Mouse (Mus musculus) midbrain, embryonic 16.5 days (tissue): ENCODE measurements around the gene Tbc1d8. TPM values are rescaled to one million over a fixed set of nuclear protein-coding genes. Genes with fewer than 3 reads are reported as not detected.
A peak's percentile ranks its signal among the peaks of the same experiment; 100 is the strongest.

Experiments
- ATAC-seq: fragments of 200-750 bp; cut with Nextera tagmentation; 2 replicates; pipeline ENCODE4 v1.8.0; 2017; ENCODE audit warnings: moderate TSS enrichment
- H3K27ac ChIP-seq: fragments of 300-500 bp; sonication (generic); 2 replicates; pipeline ENCODE4 v1.5.1; 2014; ENCODE audit warnings: mild to moderate bottlenecking, low read length, mixed read lengths
- H3K27me3 ChIP-seq: fragments of 300-500 bp; sonication (generic); 2 replicates; pipeline ENCODE4 v1.6.1; 2014; ENCODE audit warnings: low read depth, low read length, mixed read lengths; ENCODE audit not compliant: control insufficient read depth, insufficient read depth
- H3K36me3 ChIP-seq: fragments of 300-500 bp; sonication (generic); 2 replicates; pipeline ENCODE4 v1.6.1; 2014; ENCODE audit warnings: mild to moderate bottlenecking, low read length, moderate library complexity, mixed read lengths; ENCODE audit not compliant: control insufficient read depth, insufficient read depth
- H3K4me1 ChIP-seq: fragments of 300-500 bp; sonication (generic); 2 replicates; pipeline ENCODE4 v1.6.1; 2014; ENCODE audit warnings: mild to moderate bottlenecking, low read length, mixed read lengths; ENCODE audit not compliant: control insufficient read depth, insufficient read depth
- H3K4me2 ChIP-seq: fragments of 300-500 bp; sonication (generic); 2 replicates; pipeline ENCODE4 v1.6.1; 2014; ENCODE audit warnings: mild to moderate bottlenecking, low read length, mixed read lengths
- H3K4me3 ChIP-seq: fragments of 300-500 bp; sonication (generic); 2 replicates; pipeline ENCODE4 v1.5.1; 2014; ENCODE audit warnings: low read depth, mild to moderate bottlenecking, low read length, moderate library complexity, mixed read lengths
- H3K9ac ChIP-seq: fragments of 300-500 bp; sonication (generic); 2 replicates; pipeline ENCODE4 v1.6.1; 2014; ENCODE audit warnings: low read depth, low read length, mixed read lengths
- H3K9me3 ChIP-seq: fragments of 300-500 bp; sonication (generic); replicated peaks from 2 replicates; pipeline ENCODE4 v1.6.1; 2014; ENCODE audit warnings: mild to moderate bottlenecking, low read length, mixed read lengths; ENCODE audit not compliant: control insufficient read depth, poor library complexity, severe bottlenecking
- WGBS: fragments of 180-500 bp; shearing (Covaris S2); extraction: QIAGEN DNeasy Blood & Tissue Kit; methylation state at CpG from one replicate; pipeline ENCODE4 v1.1.7; 2014; 5-methylcytosine and 5-hydroxymethylcytosine counted together
- polyA plus RNA-seq: library from polyadenylated mRNA; unstranded; fragments of >200 nt; fragmentation: Nextera tagmentation; extraction: Ambion mirVana; gene quantifications from 2 replicates; pipeline ENCODE4 v1.2.1, GENCODE M21; 2015

Gene Tbc1d8
- polyA plus RNA-seq, 1 experiment from 2014 or later: 12.6 TPM

- ATAC-seq: 0 out of 2 replicates have a peak, but pooled peaks have one; percentile 15
- H3K4me3 ChIP-seq: peak overlapping the region; percentile 29
- peak overlapping the region; percentile 59 for H3K4me2 ChIP-seq
- 32% methylated on average over 24 of the region's 24 CpGs for WGBS
- no peaks in the 10 kb centered on the region for H3K9me3 ChIP-seq
- no peaks in the 10 kb centered on the region for H3K36me3 ChIP-seq
- H3K27me3 ChIP-seq: no peaks in the 10 kb centered on the region
- no peak overlapping the region for H3K27ac ChIP-seq
- H3K9ac ChIP-seq: peak overlapping the region; percentile 32; the same call in 1 of the 2 replicates
- peaks cover 9% of the 10 kb centered on the region for H3K4me1 ChIP-seq
Observed at GRCm38 (mm10) chr1:39361754-39362514, 116.6 kb downstream of the Tbc1d8 start.

GRCm38 (mm10) chr1:39349427-39349826, 129.1 kb downstream of the Tbc1d8 start:
- Histone ChIP-seq H3K9me3 (peaks cover 2% of the 10 kb centered on the region; the same call in 1 of the 2 replicates), H3K9ac (no peak overlapping the region), H3K27ac (no peak overlapping the region), H3K36me3 (no peaks in the 10 kb centered on the region), H3K4me3 (no peak overlapping the region), H3K4me1 (no peaks in the 10 kb centered on the region), H3K27me3 (no peaks in the 10 kb centered on the region), H3K4me2 (no peak overlapping the region)
- 88% methylated on average over 7 of the region's 7 CpGs for WGBS
- ATAC-seq: no peak

- no peak overlapping the region for H3K27ac ChIP-seq
- H3K4me3 ChIP-seq: no peak overlapping the region
- H3K4me2 ChIP-seq: no peak overlapping the region
- no peak overlapping the region for H3K9ac ChIP-seq
- H3K36me3 ChIP-seq: no peaks in the 10 kb centered on the region
- no peaks in the 10 kb centered on the region for H3K27me3 ChIP-seq
- no peaks in the 10 kb centered on the region for H3K4me1 ChIP-seq
- ATAC-seq: no peak
- H3K9me3 ChIP-seq: peaks cover 2% of the 10 kb centered on the region; the same call in 1 of the 2 replicates
- 92% methylated on average over 1 of the region's 1 CpGs for WGBS
Observed at GRCm38 (mm10) chr1:39349001-39349400, 129.6 kb downstream of the Tbc1d8 start.

GRCm38 (mm10) chr1:39344981-39345600, 133.5 kb downstream of the Tbc1d8 start:
- Histone ChIP-seq H3K9me3 (no peaks in the 10 kb centered on the region), H3K9ac (no peak overlapping the region), H3K27ac (no peak overlapping the region), H3K4me2 (no peak overlapping the region), H3K36me3 (no peaks in the 10 kb centered on the region), H3K4me1 (no peaks in the 10 kb centered on the region), H3K4me3 (no peak overlapping the region), H3K27me3 (no peaks in the 10 kb centered on the region)
- ATAC-seq: no peak
- WGBS: 58% methylated on average over 21 of the region's 21 CpGs

DNA sequence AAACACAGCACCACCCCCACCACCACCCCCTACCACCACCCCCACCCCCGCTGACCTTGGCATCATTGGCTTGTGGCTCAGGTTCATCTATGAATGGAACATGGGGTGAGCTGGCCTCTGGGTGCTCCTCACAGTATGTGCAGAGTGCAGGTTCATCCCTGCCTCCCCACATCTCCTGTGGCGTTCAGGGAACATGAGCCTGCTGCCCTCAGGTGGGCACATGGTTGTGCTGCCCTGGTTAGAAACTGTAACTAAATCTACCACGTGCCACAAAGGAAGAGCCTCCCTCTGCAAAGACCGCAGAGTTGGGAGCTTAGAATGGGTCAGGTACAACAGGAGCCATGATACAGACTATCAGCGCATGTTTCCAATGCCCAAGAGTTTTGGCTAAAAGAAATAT, 135.3 kb downstream of the Tbc1d8 start:
- H3K4me3 ChIP-seq: no peak overlapping the region
- ATAC-seq: no peak
- WGBS: 82% methylated on average over 5 of the region's 5 CpGs
- H3K4me1 ChIP-seq: no peaks in the 10 kb centered on the region
- H3K27ac ChIP-seq: no peak overlapping the region
- H3K27me3 ChIP-seq: no peaks in the 10 kb centered on the region
- no peak overlapping the region for H3K4me2 ChIP-seq
- H3K9ac ChIP-seq: no peak overlapping the region
- no peaks in the 10 kb centered on the region for H3K9me3 ChIP-seq
- no peaks in the 10 kb centered on the region for H3K36me3 ChIP-seq

DNA sequence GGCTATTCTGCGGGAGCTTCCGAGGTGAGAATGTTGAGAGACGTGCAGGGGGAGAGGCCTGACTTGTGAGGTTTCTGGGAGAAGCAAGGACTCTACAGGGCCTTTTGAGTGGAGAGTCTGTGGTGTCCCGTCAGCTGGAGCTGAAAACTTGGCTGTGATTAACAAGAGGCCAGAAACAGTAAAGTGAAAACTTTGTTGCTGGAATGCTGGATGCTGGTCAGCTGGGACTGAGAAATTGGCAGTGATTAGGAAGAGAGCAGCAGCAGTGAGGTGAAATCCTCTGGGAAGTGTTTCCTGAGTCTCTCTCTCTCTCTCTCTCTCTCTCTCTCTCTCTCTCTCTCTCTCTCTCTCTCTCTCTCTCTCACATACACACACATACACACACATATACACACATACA, 136.7 kb downstream of the Tbc1d8 start:
- Histone ChIP-seq H3K27ac (no peak overlapping the region), H3K36me3 (no peaks in the 10 kb centered on the region), H3K9me3 (no peaks in the 10 kb centered on the region), H3K4me2 (no peak overlapping the region), H3K4me1 (no peaks in the 10 kb centered on the region), H3K4me3 (no peak overlapping the region), H3K27me3 (no peaks in the 10 kb centered on the region), H3K9ac (no peak overlapping the region)
- WGBS: 89% methylated on average over 4 of the region's 4 CpGs
- ATAC-seq: no peak

DNA sequence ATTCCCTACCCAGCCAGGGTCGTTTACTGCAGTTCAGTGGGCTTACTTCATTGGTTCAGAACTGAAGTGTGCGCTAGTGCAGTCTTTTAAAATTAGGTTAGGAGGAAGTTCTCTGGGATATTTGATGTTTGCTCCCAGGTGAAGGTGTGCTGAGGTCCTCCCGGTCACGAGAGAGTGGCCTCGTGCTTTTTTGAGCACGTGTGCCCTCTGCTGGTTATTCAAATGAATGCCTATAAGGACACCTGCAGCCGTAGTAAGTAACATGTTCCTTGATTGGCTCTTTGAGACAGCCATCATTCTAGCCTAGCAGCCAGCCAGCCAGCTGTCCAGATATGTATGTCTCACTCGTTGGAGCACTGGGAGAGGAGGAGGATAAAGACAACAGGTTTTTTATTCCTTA, 137.9 kb downstream of the Tbc1d8 start:
- no peak overlapping the region for H3K9ac ChIP-seq
- 20% methylated on average over 8 of the region's 8 CpGs for WGBS
- ATAC-seq: peak; percentile 79
- H3K27me3 ChIP-seq: no peaks in the 10 kb centered on the region
- no peak overlapping the region for H3K4me2 ChIP-seq
- no peaks in the 10 kb centered on the region for H3K4me1 ChIP-seq
- H3K9me3 ChIP-seq: no peaks in the 10 kb centered on the region
- no peaks in the 10 kb centered on the region for H3K36me3 ChIP-seq
- H3K27ac ChIP-seq: no peak overlapping the region
- no peak overlapping the region for H3K4me3 ChIP-seq

- 86% methylated on average over 6 of the region's 6 CpGs for WGBS
Observed at GRCm38 (mm10) chr1:39340156-39340555, 138.4 kb downstream of the Tbc1d8 start.

GRCm38 (mm10) chr1:39339455-39339854, 139.1 kb downstream of the Tbc1d8 start:
- Histone ChIP-seq H3K9me3 (no peaks in the 10 kb centered on the region), H3K4me3 (no peak overlapping the region), H3K4me1 (no peaks in the 10 kb centered on the region), H3K36me3 (no peaks in the 10 kb centered on the region), H3K27me3 (no peaks in the 10 kb centered on the region), H3K27ac (no peak overlapping the region), H3K4me2 (no peak overlapping the region), H3K9ac (no peak overlapping the region)
- 57% methylated on average over 5 of the region's 5 CpGs for WGBS
- no peak for ATAC-seq

More at GRCm38 (mm10) chr1:39340156-39340555, 138.4 kb downstream of the Tbc1d8 start:
- Histone ChIP-seq H3K36me3 (no peaks in the 10 kb centered on the region), H3K27me3 (no peaks in the 10 kb centered on the region), H3K9me3 (no peaks in the 10 kb centered on the region), H3K4me2 (no peak overlapping the region), H3K9ac (no peak overlapping the region), H3K4me3 (no peak overlapping the region), H3K4me1 (no peaks in the 10 kb centered on the region), H3K27ac (no peak overlapping the region)
- no peak for ATAC-seq
